Mouse (Mus musculus) limb, embryonic 10.5 days (tissue): ENCODE results near the gene Smtn. TPM values are rescaled to one million over a fixed set of nuclear protein-coding genes. Genes with fewer than 3 reads are reported as not detected.
A peak's percentile ranks its signal among the peaks of the same experiment; 100 is the strongest.

Source experiments
- DNase-seq: peaks from one replicate; pipeline ENCODE4 v3.0.0-alpha.2; 2017; ENCODE audit warnings: low spot score
- H3K27ac ChIP-seq: fragments of 300-500 bp; sonication (generic); 2 replicates; pipeline ENCODE4 v1.5.1; 2016; ENCODE audit warnings: mild to moderate bottlenecking
- H3K27me3 ChIP-seq: fragments of 300-500 bp; sonication (generic); 2 replicates; pipeline ENCODE4 v1.6.1; 2016; ENCODE audit warnings: low read depth, mild to moderate bottlenecking; ENCODE audit not compliant: poor library complexity, severe bottlenecking
- H3K36me3 ChIP-seq: fragments of 300-500 bp; sonication (generic); 2 replicates; pipeline ENCODE4 v1.6.1; 2016; ENCODE audit warnings: mild to moderate bottlenecking, moderate library complexity
- H3K4me1 ChIP-seq: fragments of 300-500 bp; sonication (generic); 2 replicates; pipeline ENCODE4 v1.6.1; 2016
- H3K4me3 ChIP-seq: fragments of 300-500 bp; sonication (generic); 2 replicates; pipeline ENCODE4 v1.5.1; 2016; ENCODE audit warnings: mild to moderate bottlenecking, moderate library complexity
- H3K9me3 ChIP-seq: fragments of 300-500 bp; sonication (generic); replicated peaks from 2 replicates; pipeline ENCODE4 v1.6.1; 2016; ENCODE audit warnings: mild to moderate bottlenecking
- WGBS: fragments of 180-500 bp; shearing (Covaris S2); methylation state at CpG from one replicate; pipeline ENCODE4 v1.1.7; 2016; 5-methylcytosine and 5-hydroxymethylcytosine counted together
- polyA plus RNA-seq: library from polyadenylated mRNA; unstranded; fragments of >200 nt; fragmentation: Nextera tagmentation; extraction: Ambion mirVana; gene quantifications from 2 replicates; pipeline ENCODE4 v1.2.1, GENCODE M21; 2016

The Smtn gene
- polyA plus RNA-seq, 1 experiment from 2014 or later: 52.8 TPM

DNA sequence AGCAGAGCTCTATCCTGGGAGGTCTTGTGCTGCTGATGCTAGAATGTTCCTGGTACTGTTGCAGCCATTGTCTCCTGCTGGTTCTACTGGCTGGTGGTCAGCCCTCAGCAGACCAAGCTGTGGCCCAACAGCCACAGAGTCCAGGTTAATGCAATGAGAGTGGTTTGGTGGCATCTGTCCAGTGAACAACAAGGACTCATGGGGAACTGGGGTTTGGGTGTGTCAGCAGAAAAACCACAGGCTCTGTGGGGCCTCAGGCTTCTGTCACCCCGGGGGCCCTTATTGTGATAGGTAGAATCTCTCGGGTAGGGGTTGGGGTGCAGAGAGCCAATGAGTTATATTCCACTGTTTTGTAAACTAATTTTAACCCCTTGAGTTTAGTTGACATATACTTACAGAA lies 30.1 kb downstream of the Smtn start:
- WGBS: 97% methylated on average over 2 of the region's 2 CpGs
- Histone ChIP-seq H3K27ac (no peak overlapping the region), H3K4me1 (peaks cover 5% of the 10 kb centered on the region; the same call in 1 of the 2 replicates), H3K36me3 (no peaks in the 10 kb centered on the region), H3K9me3 (no peaks in the 10 kb centered on the region), H3K4me3 (no peak overlapping the region), H3K27me3 (peaks cover 15% of the 10 kb centered on the region)
- no peak for DNase-seq

DNA sequence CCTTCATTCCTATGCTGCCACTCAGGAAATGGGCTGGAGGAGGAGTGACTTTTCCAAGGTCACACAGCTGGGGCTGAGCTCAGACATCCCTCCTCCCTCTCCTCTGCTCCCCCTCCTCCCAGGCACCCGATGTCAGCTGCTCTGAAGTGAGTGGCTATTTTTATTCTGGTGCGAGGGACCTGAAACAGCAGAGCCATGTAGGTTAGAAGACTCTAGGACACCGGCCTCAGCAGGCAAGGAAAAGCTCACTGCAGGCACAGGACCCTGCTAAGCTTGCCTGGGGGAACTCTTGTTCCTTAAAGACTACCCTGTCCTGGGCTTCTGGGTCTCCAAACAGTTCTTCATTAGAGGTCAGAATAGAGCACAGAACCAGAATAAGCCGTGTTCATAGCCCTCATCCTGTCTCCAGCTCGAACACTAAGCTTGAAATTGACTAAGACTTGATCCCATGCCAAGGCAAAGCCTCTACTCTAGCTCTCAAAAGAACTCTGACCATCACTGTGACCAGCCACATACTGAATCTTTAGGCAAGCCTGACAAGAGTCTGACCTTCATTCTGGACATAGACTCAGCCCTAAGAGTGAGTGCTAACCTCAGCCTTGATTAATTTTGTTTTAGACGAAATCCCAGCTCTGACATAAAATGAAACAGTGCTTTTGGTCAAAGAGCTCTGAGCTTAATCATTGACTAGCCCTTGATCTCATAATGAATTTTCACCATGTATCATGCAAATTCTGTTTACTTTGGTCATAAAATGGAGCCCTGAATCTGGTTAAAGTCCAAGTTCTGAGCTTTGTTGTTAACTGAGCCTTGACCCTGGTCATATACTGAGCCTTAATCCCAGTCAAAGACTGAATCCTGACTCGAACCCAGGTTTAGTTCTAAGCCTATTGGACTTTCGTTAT lies 31.0 kb downstream of the Smtn start:
- H3K27me3 ChIP-seq: 0 out of 2 replicates have a peak, but pooled peaks cover 10% of the 10 kb centered on the region
- no peaks in the 10 kb centered on the region for H3K4me1 ChIP-seq
- no peak overlapping the region for H3K4me3 ChIP-seq
- WGBS: 77% methylated on average over 8 of the region's 8 CpGs
- H3K36me3 ChIP-seq: no peaks in the 10 kb centered on the region
- H3K9me3 ChIP-seq: no peaks in the 10 kb centered on the region
- H3K27ac ChIP-seq: no peak overlapping the region
- no peak for DNase-seq

DNA sequence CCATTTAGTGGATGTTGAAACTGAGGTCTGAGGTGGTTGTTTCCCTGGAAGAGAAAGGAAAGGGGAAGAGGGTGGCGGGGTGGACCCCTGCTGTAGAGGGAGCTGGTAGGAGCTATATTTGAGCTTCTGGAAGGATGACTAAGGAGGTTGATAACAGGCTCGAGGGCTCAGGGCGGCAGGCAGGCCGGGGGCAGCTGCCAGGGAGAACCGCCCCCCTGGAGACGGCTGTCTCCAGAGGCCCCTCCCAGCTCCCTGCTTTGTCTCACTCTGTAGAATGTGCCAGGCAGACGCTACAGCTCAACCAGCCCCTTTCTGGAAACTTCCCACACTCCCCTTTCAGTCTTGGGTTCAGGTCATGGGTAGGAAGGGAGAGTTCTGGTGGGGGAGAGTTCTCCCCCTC lies 32.2 kb downstream of the Smtn start:
- WGBS: 60% methylated on average over 7 of the region's 7 CpGs
- no peak for DNase-seq

DNA sequence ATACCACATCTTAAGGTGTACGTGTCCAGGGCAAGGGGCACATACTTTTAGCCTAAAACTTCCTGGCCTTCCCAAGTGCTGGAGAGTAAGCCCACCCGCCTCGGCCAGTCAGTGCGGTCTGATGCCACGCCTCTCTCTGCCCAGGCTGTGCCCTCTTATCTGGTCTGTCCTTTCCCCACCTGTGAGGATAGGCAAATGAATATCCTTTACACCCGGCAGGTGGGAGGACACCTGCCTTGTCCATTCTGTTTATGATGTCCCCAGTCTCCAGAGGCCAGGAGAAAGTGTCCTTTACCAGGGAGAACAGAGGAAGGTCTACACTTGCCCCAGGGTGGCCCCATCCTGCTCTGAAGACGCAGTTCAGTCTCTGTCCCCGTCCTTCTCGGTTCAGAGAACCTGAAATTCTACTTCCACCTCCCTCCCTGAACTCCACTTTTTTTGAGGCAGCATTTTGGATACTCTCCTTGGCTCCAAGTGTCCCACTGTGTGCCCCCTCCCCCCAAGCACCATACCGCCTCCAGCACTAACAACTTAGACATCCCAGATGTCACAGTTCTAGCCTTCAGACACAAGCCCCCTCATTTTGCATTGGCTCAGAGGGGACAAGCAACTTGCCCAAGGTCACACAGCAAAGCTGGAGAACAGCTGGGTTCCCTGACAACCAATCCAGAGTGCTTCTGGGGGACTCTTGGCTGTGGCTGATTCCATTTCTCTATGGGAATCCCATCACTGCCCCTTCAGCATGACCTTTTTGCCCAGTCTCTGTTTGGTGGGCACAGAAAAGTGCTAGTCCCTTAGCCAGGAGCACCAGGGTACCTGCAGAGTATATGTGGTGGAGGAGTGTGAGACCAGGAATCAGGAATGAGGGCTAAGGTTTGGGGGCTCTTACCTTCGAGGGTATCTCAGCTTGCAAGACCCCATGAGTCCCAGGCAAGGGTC lies 36.4 kb downstream of the Smtn start:
- Histone ChIP-seq H3K4me1 (no peaks in the 10 kb centered on the region), H3K27me3 (peaks cover 15% of the 10 kb centered on the region; the same call in 1 of the 2 replicates), H3K27ac (no peak overlapping the region), H3K36me3 (no peaks in the 10 kb centered on the region), H3K4me3 (no peak overlapping the region), H3K9me3 (no peaks in the 10 kb centered on the region)
- 71% methylated on average over 11 of the region's 11 CpGs for WGBS
- no peak for DNase-seq

More for the DNA sequence above, 32.2 kb downstream of the Smtn start:
- H3K27ac ChIP-seq: no peak overlapping the region
- no peaks in the 10 kb centered on the region for H3K36me3 ChIP-seq
- no peak overlapping the region for H3K4me3 ChIP-seq
- H3K9me3 ChIP-seq: no peaks in the 10 kb centered on the region
- H3K4me1 ChIP-seq: no peaks in the 10 kb centered on the region
- 0 out of 2 replicates have a peak, but pooled peaks cover 10% of the 10 kb centered on the region for H3K27me3 ChIP-seq

DNA sequence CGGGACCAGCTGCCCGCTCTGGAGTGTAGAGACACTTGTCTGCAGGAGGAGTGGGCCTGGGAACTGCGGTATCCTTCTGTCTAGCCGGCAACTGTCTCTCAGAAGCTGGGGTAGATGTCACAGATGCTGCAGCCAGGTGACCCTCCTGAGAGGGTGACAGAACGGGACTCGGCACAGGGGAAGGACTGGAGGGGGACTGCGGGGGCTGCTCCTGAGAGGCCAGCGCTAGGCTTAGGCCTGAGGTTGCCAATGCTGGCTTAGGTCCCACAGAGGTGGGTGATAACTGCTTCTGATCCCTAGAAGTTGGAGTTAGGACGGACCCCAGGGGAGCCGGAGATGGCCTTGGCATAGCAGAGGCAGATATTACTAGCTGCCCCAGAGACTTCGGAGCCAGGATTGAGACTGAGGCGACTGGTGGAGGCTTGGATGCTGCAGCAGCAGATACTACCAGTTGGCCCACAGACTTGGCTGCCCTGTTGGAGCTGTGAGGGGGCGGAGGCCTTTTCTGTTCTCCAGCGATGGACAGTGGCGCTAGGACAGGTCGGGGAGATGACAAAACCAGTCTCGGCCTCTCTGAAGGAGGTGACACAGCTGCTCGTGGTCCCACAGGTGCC lies 37.8 kb downstream of the Smtn start:
- no peak overlapping the region for H3K4me3 ChIP-seq
- no peaks in the 10 kb centered on the region for H3K9me3 ChIP-seq
- H3K27ac ChIP-seq: no peak overlapping the region
- DNase-seq: no peak
- H3K36me3 ChIP-seq: no peaks in the 10 kb centered on the region
- H3K4me1 ChIP-seq: no peaks in the 10 kb centered on the region
- 81% methylated on average over 18 of the region's 18 CpGs for WGBS
- H3K27me3 ChIP-seq: peaks cover 9% of the 10 kb centered on the region; the same call in 1 of the 2 replicates

DNA sequence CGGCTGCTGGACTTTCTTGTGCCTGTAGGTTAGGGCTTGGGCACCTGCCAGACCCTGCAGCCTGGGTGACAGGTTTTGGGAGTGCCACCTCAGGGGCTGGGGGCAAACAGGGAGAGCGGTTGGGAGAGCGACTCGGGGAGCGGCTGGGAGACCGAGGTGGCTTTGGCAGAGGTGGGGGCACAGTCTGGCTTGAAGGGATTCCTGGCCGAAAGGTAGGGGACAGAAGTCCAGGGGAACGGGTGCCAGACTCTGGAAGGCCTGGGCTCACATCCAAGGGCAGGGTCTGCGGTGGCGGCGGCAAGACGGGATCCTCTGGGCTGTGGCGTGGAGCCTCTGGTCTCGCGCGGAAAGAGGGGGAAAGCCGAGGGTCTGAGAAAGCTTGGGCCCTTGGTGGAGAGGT lies 38.4 kb downstream of the Smtn start:
- H3K27me3 ChIP-seq: peaks cover 9% of the 10 kb centered on the region; the same call in 1 of the 2 replicates
- H3K9me3 ChIP-seq: no peaks in the 10 kb centered on the region
- H3K4me1 ChIP-seq: no peaks in the 10 kb centered on the region
- DNase-seq: no peak
- no peak overlapping the region for H3K27ac ChIP-seq
- H3K36me3 ChIP-seq: no peaks in the 10 kb centered on the region
- H3K4me3 ChIP-seq: no peak overlapping the region
- 77% methylated on average over 17 of the region's 17 CpGs for WGBS

DNA sequence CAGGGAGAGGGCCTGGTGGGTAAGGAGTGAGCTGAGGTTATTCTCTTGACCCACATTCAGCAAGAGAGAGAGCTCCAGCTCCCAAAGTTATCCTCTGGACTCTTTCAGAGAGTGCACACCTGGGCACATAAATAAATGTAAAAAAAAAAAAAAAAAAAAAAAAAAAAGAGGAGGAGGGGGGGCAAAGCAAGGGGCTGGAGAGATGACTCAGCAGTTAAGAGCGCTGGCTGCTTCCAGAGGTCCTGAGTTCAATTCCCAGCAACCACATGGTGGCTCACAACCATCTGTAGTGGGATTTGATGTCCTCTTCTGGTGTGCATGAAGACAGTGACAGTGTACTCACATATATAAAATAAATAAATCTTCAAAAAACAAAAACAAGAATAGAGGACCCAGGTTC lies 43.1 kb downstream of the Smtn start:
- WGBS: 90% methylated on average over 1 of the region's 1 CpGs
- no peak overlapping the region for H3K27ac ChIP-seq
- H3K4me1 ChIP-seq: peaks cover 9% of the 10 kb centered on the region
- H3K9me3 ChIP-seq: no peaks in the 10 kb centered on the region
- H3K36me3 ChIP-seq: no peaks in the 10 kb centered on the region
- no peak for DNase-seq
- peaks cover 4% of the 10 kb centered on the region; the same call in 1 of the 2 replicates for H3K27me3 ChIP-seq
- H3K4me3 ChIP-seq: no peak overlapping the region

DNA sequence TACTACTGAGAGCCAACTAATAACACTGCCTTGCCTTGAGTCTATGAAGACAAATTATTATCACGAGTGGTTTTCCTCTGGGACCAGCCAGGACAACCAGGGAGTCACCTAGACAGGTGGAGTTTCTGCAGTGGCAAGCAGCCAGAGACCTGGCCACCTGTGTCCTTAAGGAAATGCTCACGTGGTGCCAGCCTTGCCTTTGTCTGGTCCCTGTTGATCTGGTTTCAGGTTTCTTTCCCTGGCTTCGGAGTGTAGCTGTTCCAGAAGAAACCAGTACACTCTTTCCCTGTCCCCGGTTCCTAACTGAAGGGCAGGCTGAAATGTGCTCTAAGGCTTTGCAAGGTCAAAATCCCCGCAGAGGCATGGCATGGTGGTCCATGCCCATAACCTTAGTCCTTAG lies 43.7 kb downstream of the Smtn start:
- H3K9me3 ChIP-seq: no peaks in the 10 kb centered on the region
- H3K27ac ChIP-seq: no peak overlapping the region
- H3K27me3 ChIP-seq: no peaks in the 10 kb centered on the region
- no peak overlapping the region for H3K4me3 ChIP-seq
- WGBS: 60% methylated on average over 5 of the region's 5 CpGs
- no peak for DNase-seq
- H3K4me1 ChIP-seq: peaks cover 15% of the 10 kb centered on the region
- H3K36me3 ChIP-seq: no peaks in the 10 kb centered on the region

DNA sequence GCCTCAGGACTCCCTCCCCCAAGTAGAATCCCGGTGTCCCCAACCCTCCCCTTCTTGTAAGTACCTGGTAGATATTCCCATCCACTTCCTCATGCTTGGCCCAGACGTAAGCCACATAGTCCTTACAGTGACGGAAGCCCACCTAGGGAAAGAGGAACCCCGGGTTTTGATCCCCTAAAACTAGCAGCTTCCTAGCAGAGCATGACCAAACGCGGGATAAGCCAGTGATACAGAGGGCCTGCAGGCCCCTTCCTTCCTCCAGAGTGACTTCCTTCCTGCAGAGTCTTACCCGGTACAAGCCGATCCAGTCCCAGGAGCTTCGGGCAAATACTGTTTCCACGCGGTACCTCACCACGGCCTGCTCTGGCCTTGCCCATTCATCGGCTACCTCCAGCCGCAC lies 44.9 kb downstream of the Smtn start:
- Histone ChIP-seq H3K27ac (no peak overlapping the region), H3K36me3 (no peaks in the 10 kb centered on the region), H3K4me1 (peaks cover 15% of the 10 kb centered on the region), H3K27me3 (no peaks in the 10 kb centered on the region), H3K4me3 (no peak overlapping the region), H3K9me3 (no peaks in the 10 kb centered on the region)
- no peak for DNase-seq
- 89% methylated on average over 14 of the region's 14 CpGs for WGBS

DNA sequence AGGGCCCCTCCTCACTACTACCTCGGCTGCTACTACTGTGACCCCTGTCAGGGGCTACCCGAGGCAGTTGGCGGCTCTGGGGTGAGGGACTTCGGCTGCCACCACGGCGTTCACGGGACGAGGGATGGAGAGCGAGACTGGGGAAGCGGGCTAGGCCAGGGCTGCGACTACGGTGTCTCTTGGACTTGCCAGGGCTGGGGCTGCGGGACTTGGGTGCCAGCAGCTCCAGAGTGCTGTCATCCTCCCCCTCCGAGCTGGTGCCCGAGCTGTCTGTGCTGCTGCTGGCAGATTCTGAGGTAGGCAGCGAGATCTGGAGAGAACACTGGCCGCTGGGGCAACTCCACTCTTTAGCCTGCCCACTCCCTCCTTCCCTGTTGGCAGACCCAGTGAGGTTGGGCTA lies 45.6 kb downstream of the Smtn start:
- Histone ChIP-seq H3K9me3 (no peaks in the 10 kb centered on the region), H3K36me3 (no peaks in the 10 kb centered on the region), H3K27me3 (no peaks in the 10 kb centered on the region), H3K4me3 (no peak overlapping the region), H3K27ac (peak overlapping the region; percentile 68), H3K4me1 (peaks cover 15% of the 10 kb centered on the region)
- DNase-seq: no peak
- 81% methylated on average over 17 of the region's 17 CpGs for WGBS

DNA sequence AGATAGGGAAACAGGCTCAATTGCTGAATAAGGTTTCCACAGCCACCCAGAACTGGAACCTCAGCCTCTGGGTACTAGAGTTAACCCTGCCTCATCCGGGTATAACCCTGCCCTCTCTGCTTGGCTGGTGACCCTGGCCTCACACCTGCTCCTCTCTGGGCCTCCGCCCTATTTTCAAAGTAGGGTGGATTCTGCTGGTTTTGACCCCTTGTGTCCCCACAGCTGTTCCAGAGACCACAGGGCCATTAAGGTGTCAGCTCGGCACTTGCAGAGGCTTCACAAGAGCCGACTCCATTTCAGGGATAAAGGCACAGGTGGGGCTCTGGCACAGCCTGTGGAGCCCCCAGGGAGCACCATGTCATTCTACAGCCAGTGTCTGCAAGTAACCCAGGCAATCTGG lies 47.7 kb downstream of the Smtn start:
- WGBS: 56% methylated on average over 4 of the region's 4 CpGs
- Histone ChIP-seq H3K9me3 (no peaks in the 10 kb centered on the region), H3K4me3 (no peak overlapping the region), H3K36me3 (no peaks in the 10 kb centered on the region), H3K27ac (no peak overlapping the region), H3K27me3 (no peaks in the 10 kb centered on the region), H3K4me1 (peaks cover 22% of the 10 kb centered on the region)
- no peak for DNase-seq

DNA sequence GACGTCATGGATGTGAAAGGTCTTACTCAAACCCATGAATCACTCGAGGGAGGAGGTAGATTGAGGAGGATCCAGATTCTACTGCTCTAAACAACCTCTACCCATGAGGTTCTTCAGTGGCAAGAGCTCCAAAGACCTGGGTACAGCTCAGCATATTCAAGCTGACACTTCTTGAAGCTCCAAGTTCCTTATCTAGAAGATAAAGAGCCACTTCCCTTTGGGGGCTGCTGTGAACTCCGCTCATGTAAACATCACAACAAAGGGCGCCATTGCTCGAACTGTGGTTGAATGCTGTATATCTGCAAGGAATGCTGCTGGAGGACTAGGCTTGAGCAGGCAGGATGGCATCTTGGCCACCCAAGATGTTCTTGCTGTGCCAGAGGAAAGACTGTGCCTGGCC lies 51.4 kb downstream of the Smtn start:
- Histone ChIP-seq H3K9me3 (no peaks in the 10 kb centered on the region), H3K4me3 (no peak overlapping the region), H3K27ac (no peak overlapping the region), H3K36me3 (no peaks in the 10 kb centered on the region), H3K4me1 (peaks cover 17% of the 10 kb centered on the region), H3K27me3 (no peaks in the 10 kb centered on the region)
- DNase-seq: no peak
- WGBS: 84% methylated on average over 5 of the region's 5 CpGs
